Mouse (Mus musculus): ENCODE measurements around the gene Slc39a3.

Slc39a3 gene

GRCm38 (mm10) chr10:80984223-80984622 is 53.0 kb downstream of the Slc39a3 start:
- no peak for DNase-seq (ENCODE audit: low spot score)

- DNase-seq (ENCODE audit: low spot score), result no peak
These were observed 54.8 kb downstream of the Slc39a3 start for GRCm38 (mm10) chr10:80982381-80982780.

GRCm38 (mm10) chr10:80981564-80982112 is 55.6 kb downstream of the Slc39a3 start:
- no peak for DNase-seq (ENCODE audit: low spot score)
